Mouse (Mus musculus): Measurements from ENCODE around the gene Itpripl2.

Itpripl2 gene

DNA sequence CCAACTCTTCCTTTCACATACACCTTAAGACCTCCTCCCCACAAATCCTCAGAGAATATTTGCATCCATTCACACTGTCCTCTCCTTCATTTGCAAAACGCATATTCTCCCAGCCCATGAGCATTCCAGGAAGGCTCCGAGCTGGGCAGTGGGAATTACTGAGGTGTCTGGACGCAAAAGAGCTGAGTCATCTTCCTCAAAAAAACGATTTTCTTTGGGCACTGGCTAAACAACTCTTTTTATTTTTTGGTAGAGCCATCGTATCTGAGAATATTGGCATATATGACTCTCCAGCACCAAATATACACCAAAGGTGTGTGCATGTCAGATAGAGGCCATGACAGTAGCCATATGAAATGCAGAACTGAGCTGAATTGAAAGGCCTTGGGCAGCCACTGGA, 4.9 kb downstream of the Itpripl2 start:
- no peak for DNase-seq

DNA sequence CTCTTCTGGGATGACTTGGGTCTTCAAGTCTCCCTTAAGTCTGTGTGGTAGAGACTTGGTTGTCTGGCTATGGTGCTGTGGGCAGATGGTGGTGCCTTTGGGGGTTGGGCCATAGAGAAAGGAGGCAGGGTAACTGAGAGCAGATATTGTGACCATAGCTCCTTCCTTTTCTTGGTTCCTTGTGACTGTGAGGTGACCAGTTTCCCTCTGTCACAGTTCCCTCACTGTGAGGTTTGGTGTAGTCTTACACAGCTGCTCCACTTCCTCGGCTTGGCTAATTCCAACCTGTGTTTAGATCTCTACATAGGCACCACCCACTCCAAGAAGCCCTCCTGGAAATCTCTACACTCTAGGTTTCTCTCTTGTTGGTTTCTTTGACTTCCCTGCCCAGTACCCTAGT, 7.8 kb downstream of the Itpripl2 start:
- DNase-seq = no peak

DNA sequence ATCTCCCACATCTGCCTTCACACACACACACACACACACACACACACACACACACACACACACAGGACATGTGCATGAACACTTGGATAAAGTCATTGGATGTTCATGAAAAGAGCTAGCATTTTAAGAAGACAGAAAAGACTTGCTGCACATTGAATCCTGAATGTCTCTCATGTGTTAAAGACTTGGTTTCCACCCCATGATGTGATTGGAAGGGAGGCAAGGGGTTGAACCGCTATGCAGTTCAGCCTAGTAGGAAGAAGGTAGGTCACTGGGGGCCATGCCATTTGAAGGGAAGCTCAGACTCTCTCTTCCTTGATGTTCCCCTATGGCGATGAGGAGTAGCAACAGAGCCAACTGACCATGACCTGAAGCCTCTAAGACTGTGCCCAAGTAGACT, 9.8 kb downstream of the Itpripl2 start:
- no peak for DNase-seq

DNA sequence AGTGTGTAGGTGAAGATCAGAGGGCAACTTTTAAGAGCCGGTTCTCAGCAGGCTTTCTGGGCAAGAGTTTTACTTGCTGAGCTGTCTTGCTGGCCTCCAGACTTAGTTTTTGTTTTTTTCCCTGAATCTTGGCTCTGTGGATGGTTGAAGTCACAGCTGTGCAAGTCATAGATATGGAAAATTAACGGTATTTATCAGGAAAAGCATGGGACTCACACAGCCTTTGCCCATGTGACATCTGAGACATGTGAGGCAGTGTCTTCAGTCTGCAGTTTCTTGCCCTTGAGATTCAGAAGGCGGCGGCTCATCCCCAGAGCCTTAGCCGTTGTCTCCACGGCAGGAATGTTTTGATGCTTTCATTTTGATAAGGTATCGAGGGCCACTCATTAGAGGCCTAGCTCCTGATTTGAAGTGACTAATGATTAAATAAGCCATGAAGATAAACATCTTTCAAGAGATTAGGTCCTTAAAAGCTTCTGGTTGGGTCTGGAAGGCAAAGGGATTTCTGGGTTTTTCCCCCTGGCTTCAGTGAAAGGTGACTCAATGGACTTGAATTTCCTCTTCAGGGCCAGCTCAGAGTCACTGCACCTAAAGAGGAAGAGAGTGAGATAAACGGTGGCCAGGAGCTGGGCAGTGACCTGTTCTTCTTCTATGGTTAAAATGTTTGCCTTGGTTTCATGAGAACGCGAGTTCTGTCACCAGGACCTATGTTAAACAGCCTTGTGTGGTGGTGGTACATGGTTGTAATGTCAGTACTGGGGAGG, 10.5 kb downstream of the Itpripl2 start:
- no peak for DNase-seq

DNA sequence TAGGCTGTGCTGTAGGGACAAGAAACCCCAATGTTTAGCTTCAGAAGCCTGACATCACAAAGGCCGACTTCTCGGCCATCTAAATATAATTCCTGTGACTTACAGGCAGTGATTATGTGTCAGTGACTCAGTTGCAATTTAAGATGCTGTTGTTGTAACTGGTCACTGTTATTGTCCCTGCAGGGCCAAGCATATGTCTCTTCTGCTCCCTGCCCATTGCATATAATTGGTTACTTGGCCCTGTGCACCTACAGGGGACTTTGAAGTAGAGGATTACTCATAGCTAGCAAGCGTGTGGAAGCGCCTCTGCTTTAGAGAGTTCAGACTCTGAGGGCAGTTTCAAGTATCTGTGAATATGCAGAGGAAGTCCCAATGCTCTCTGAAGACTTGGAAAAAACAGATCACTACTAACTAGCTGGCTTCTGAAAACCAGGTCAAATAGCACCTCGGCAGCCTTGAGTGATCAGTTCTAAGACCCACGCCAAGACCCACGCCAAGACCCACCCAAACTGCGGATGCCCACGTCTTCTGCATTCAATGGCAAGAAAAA, 11.5 kb downstream of the Itpripl2 start:
- no peak for DNase-seq

DNA sequence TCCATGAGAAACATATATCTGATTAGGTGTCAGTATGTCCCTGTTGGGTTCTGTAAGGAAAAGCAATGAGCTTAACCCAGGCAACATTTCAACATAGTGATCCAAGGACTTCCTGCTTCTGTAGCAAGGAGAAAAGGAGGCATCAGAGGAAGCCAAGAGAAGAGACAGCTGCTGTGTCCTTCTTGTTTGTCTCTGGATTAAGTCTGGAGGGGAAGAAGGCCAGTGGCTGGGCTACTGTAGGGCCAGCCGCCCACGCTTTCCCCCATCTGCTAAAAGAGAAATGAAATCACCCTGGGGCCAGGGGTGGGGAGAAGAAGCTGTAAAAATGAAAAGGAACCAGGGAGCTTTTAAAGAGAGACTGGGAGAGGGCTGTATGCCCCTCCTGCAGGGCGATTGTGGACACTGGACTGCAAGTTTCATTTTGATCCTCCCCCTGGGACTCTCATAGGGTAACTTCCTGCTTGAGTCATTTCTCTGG, 12.9 kb downstream of the Itpripl2 start:
- DNase-seq = no peak

DNA sequence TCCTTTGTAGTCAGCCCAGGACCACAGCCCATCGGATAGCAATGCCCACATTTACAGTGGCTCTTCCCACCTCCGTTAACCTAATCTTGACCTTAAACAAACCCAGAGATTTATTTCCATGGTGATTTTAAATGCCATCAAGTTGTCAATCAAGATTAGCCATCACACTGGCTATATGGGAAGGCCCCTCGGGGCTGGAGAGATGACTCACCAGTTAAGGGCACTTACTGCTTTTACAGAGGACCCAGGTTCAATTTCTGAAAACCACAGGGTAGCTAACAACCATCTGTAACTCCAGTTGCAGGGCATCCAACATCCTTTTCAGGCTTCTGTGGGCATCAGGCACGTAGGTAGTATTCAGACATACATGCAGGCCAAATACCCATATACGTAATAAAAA, 15.3 kb downstream of the Itpripl2 start:
- no peak for DNase-seq

DNA sequence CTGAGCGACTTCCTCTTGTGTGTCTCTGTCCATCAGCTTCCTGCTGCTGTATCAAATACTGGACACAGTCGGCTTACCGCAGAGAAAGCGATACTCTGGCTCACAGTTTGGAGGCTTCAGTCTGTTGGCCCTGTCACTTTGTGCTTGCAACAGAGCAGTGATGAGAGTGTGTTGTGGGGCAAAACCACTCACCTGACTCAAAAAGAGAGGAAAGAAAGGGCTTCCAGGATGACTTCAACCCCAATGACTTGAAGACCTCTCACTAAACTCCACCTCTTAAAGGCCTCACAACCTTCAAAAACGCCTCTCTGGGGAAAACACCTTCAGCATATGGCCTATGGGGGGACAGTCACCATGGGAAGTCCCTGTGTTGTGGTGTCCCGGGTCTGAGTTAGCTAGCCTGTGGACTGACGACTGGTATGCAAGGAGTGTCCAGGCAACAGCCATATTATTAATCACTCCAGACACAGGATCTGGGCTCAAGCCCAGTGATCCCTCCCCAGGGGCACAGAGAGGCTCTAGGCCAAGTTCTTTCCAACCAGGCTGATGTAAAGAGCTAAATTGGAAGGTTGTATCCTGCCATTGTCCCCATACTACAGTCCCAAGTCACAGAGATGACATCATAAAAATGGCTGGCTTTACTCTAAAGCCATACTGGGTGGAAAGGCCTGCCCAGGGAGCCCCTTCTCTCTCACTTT, 16.6 kb downstream of the Itpripl2 start:
- no peak for DNase-seq

DNA sequence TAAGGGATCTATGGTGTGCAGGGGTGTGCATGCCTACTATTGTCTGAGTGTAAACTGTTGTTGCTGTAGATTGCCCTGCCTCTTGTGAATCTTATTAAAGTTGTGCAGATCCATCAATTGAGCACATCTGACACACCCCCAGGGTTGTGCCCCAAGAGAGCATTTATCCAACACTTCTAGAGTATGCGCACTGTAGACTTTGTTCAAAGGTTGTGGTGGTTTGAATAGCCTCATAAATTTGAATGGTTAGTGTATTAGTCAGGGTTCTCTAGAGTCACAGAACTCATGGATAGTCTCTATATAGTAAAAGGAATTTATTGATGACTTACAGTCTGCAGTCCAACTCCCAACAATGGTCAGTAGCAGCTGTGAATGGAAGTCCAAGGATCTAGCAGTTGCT, 18.9 kb downstream of the Itpripl2 start:
- DNase-seq = no peak

DNA sequence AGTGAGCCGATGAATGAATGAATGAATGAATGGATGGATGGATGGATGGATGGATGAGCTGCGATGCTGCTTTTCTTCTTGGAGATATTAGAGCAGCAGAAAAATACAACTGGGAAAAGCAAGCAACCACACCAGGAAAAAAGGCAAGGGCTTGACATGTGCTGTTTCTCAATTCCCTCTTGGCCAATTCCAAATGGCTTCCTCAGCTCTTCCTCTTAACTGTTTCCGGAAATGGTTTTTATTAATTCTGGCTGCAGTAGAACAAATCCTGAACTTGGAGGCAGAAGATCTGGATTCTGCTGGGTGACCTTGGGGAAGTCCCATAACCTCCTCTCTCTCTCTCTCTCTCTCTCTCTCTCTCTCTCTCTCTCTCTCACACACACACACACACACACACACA, 23.7 kb downstream of the Itpripl2 start:
- no peak for DNase-seq

DNA sequence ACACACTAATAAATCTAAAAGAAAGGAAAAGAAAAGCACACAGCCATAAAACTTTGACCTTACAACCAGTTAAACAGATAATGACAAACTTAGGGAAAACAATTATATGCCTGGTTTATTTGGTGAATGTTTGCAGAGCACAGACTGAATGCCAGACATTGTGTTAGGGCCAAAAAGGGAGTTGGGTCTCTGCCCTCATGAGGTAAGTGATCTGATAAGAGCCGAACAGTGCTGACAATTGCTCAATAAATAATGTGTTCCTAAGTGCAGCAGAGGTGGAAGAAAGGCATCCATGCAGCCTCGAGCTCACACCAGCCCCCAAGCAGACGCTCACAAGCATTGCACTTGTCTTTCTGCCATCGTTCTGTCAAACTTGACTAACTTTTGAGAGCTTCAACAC, 27.3 kb downstream of the Itpripl2 start:
- DNase-seq = no peak

DNA sequence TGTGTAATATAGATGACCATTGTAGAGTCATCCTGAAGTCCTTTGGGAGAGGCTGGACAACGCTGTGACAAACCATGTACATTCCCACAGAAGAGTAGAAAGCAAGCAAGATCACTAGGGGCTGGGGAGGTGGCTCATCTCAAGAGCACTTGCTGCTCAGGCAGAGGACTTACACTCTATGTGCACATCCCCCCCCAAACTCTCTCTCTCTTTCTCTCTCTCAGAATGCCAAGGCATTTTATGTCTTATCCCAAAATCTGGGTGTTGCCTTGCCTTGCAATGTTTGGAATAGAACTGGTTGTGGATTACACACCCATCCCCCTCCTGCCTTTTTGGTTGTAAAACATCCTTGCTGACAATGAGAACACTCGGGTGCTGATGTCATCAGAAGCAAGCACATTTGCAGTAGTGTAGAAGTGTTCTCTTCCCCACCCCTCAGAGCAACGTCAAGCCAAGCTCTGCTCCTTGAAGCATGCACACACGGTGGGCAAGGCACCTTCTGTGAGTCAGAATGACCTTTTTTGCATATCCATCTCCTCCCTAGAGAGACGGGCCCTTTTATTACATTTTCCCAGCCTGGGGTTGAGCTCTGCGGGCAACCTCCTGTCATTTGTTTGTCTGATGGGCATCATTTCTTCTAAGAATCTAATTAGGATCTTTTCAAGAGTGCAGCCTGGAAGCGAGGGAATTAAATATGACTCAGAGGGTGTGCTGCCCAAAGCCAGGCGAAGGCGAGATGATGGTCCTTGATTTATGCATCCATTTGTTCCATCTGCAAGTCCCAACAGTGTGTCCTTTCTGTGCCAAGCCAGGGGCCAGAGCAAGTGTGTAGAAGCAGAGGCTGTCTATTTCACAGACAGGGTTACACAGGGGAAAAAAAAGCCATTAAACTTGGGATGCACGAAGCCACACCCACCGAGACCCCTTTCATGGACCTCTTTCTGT, 28.7 kb downstream of the Itpripl2 start:
- no peak for DNase-seq

DNA sequence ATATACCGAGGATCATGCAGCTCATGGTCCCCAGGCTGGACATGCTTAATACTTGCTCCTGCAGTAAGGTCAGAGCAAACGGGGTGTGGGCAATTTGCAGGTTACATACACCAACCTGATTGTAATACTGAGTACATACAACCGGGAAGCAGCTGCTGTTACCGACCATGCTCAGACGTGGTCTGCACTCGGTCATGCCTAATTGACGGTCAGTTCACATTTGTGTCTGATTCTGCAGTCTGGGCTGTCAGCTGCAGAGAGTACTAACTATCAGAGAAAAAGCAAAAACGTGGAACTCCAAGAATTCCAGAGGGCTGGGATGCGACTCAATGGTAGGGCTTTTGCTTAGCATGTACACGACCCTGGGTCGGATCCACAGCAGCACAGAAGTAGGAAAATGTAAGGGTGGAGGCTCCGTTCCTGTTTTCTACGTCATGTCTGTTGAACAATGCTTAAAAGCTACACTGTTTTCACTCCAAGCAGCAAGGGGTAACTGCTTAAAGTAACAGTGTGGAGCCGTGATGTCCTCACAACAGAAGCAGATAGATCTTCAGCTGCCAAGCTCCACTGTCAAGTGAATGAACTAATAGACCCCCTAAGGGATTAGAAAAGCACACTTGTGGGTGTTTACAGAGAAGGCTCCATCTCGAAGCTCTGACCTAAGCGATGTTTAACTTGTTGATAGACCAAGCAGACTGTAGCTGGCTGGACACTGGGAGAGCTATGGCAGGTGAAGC, 30.2 kb downstream of the Itpripl2 start:
- no peak for DNase-seq

DNA sequence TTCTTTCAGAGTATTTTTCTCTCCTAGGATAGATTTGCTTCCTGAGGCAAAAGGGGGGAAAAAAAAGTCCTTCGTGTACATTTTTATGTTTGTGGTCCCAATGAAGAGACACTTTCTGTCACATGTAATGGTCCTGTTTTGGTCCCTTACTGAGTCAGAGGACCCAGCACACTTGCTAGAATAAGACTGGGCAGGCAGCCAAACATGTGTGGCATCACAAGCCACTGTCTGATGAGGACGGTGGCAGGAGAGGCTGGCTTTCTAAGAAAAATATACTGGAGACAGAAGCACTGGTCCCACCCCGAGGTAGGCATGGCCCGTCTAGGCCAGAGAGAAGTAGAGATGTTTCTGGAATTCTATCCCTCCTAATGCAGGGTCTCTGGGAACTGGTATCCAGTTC, 38.1 kb downstream of the Itpripl2 start:
- DNase-seq = no peak

DNA sequence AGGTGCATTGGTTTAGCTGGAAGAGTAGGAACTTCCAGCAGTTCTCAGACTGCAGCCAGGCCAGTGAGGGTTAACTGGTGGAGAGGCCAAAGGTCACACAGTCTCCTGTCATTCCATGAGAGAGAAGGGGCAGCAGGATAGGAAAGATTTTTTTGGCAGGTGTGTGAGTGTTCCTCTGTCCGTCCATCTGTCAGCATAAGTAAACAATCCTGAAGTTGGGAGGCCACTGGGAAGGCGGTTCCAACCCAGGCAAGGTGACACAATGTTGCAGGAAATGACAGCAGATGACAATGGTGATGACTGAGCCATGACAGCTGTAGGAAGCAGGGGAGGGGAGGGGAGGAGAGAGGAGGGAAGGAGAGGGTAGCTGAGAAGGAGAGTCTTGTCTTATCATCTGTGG, 38.8 kb downstream of the Itpripl2 start:
- no peak for DNase-seq

DNA sequence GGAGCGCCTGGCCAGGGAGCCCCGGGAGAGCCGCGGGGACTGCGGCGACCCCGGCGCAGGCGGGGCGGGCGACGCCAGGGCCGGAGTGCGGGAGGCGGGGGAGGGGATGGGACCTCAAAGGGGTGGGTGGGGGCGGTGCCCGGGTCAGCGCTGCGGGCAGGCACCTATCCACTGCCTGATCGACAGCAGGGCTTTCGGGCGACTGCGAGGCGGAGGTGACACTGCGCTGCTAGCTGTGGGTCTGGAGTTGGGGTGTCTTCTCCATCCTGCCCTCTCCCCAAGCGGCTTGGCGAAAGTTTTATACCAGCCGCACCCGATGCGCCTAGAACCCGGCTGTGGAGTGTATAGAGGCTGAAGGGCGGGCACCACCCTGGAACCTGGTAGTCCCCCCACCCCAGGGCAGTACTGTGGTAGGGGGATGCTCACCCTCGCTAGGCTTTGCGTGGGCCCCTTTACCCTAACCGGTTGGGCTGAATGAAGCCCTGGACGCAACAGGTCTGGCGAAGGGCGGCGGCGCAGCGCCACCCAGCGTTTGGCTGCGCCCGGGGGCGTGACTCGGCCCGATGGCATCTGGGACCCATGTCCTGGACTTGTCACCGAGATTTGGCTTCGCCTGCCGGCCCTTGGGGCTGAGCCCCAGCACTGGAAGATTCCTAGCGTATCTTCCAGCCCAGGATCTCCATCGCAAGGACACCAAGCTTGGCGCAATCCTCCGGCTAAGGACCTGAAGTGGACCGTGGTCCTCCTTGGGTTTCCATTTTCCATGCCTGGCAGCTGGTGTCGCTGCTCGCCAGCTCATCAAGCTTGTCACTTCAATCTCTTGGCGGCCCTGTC, 43.4 kb downstream of the Itpripl2 start, which contains the start of gene Syt17:
Gene Syt17 (minus strand): TSS at position 89 of the 834 bp plus-strand sequence.
- peak in 1 of 2 experiments; percentile 10 for DNase-seq

DNA sequence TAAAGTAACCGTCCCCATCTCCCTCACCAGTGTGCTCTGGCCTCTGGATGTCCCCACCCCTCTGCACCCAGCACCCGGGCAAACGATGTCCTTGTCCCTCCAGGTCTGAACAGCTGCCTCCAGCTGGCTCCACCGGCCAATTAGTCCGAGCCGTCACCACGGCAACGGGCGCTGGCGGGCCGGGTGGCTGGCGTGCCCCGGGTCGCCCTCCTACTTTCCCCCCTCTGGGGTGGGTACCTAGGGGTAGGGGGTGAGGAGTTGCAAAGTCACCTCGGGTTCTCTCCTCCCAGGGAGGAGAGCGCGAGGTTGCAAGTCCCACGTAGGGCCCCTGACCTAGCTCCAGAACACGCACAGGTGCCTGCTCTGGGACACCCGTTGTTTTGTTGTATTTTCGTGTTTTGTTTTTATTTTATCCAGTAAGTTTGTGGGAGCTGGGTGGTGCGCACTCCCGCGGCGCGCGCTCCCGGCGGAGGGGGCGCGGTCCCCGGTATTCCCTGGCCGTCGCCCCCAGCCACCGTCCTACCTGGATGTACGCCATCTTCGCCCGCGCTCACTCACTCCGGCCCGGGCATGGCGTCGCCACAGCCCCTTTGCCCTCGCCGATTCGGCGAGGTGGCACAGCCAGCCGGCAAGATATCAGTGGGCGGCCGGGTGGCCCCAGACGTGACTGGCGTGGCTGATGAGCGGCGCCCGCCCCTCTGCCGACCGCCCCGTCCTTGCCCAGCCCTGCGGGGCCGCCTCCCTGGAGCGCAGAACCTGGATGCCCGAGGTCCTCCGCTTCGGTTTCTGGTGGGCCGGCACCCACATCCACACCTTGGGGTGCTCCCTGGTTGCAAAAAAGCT, 44.3 kb downstream of the Itpripl2 start:
- DNase-seq = no peak

DNA sequence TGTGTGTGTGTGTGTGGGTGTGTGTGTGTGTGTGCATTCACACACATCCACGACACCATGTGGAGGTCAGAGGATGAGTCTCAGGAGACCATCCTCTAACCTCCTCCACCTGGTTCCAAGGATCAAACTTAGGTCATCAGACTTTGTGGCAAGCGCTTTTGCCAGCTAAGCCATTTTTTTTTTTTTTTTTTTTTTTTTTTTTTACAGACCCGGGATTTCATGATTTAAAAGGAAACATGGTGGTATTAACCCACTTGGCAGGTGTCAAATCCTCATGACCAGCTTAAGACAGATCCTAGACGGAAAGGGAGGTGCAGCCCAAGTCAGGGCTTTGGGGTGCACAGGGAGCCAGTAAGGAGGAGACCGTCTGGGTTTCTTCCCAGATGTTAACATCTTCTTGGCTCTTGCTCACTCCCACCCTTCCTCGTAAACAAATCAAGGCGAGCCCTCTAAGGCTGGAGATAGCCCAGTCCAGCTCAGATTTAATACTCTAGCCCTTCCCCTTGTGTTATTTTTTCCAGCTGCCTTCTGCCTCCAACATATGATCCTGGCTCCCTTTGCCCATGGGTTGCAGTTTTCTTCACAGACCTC, 47.8 kb downstream of the Itpripl2 start:
- no peak for DNase-seq

DNA sequence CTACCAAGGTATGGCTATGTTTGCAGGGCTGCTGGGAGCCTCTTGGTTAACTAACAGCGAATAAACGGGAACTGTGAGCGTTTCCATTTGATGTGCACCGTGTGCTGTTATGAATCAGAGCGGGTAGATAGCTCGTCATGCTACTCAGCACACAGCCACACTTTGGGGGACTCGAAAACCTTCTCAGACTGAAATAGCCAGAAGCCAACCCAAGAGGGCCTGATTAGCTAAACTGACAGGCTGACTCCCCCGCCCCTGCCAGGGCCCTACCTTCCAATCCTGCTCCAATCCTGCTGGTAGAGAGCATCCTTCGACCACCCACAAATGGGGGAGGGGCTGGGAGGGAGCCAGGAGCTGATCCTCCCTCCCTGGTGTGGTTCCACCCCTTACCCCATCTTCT, 48.4 kb downstream of the Itpripl2 start:
- DNase-seq = no peak

DNA sequence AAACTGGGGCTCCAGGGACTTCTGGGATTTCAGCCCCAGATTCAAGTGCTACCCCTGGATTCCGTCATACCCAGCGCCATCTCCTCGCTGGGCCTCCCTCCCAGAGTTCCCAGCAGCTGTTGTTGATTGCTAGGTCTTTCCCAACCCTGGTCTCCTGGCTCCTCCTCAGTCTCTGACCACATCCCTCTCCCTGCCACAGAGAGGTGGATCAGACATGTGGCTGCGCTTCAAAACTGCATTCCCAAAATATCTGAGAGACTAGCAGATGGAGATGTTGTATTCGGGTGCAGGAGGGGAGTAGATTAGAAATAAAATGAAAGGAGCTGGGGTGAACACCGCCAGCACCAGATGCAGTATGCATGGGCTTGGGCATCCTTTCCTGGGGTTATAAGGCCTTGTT, 50.2 kb downstream of the Itpripl2 start:
- DNase-seq = no peak

Data from thymus, postnatal 36 days (tissue).